Mouse (Mus musculus) heart, embryonic 16.5 days (tissue): ENCODE data around the gene Arhgap23. TPM values are rescaled to one million over a fixed set of nuclear protein-coding genes. Genes with fewer than 3 reads are reported as not detected.

Experiments
- ATAC-seq: fragments of 200-750 bp; cut with Nextera tagmentation; replicated peaks from 2 replicates; pipeline ENCODE4 v1.8.0; 2017; ENCODE audit warnings: moderate number of reproducible peaks; ENCODE audit not compliant: insufficient read depth, low FRiP score; ENCODE audit errors: extremely low read depth
- H3K27ac ChIP-seq: fragments of 300-500 bp; sonication (generic); 2 replicates; pipeline ENCODE4 v1.5.1; 2014; ENCODE audit warnings: mild to moderate bottlenecking, low read length, control low read depth, moderate library complexity
- H3K27me3 ChIP-seq: fragments of 300-500 bp; sonication (generic); 2 replicates; pipeline ENCODE4 v1.6.1; 2014; ENCODE audit warnings: low read length, mixed read lengths; ENCODE audit not compliant: control insufficient read depth, insufficient read depth
- H3K36me3 ChIP-seq: fragments of 300-500 bp; sonication (generic); 2 replicates; pipeline ENCODE4 v1.6.1; 2014; ENCODE audit not compliant: control insufficient read depth, insufficient read depth
- H3K4me1 ChIP-seq: fragments of 300-500 bp; sonication (generic); 2 replicates; pipeline ENCODE4 v1.6.1; 2014; ENCODE audit warnings: low read length, mixed read lengths; ENCODE audit not compliant: control insufficient read depth, insufficient read depth
- H3K4me2 ChIP-seq: fragments of 300-500 bp; sonication (generic); 2 replicates; pipeline ENCODE4 v1.6.1; 2014; ENCODE audit warnings: low read depth, mild to moderate bottlenecking, control low read depth, low read length
- H3K4me3 ChIP-seq: fragments of 300-500 bp; sonication (generic); 2 replicates; pipeline ENCODE4 v1.5.1; 2014; ENCODE audit warnings: mild to moderate bottlenecking, control low read depth, low read length
- H3K9ac ChIP-seq: fragments of 300-500 bp; sonication (generic); 2 replicates; pipeline ENCODE4 v1.6.1; 2014; ENCODE audit warnings: low read length, control low read depth
- H3K9me3 ChIP-seq: fragments of 300-500 bp; sonication (generic); replicated peaks from 2 replicates; pipeline ENCODE4 v1.6.1; 2016; ENCODE audit warnings: low read length; ENCODE audit not compliant: control insufficient read depth
- WGBS: fragments of 180-500 bp; shearing (Covaris S2); extraction: QIAGEN DNeasy Blood & Tissue Kit; methylation state at CpG from one replicate; pipeline ENCODE4 v1.1.7; 2014; 5-methylcytosine and 5-hydroxymethylcytosine counted together
- polyA plus RNA-seq: library from polyadenylated mRNA; unstranded; fragments of >200 nt; fragmentation: Nextera tagmentation; extraction: Ambion mirVana; gene quantifications from 2 replicates; pipeline ENCODE4 v1.2.1, GENCODE M21; 2015

Gene Arhgap23
- polyA plus RNA-seq, 1 experiment from 2014 or later, result 5.5 TPM

GRCm38 (mm10) chr11:97387811-97388210 is 27.5 kb upstream of the Arhgap23 start:
- WGBS, result 93% methylated on average over 2 of the region's 2 CpGs
- H3K36me3 ChIP-seq, result peaks cover 40% of the 10 kb centered on the region
- H3K9me3 ChIP-seq, result no peaks in the 10 kb centered on the region
- 0 out of 2 replicates have a peak, but pooled peaks cover 2% of the 10 kb centered on the region for H3K4me1 ChIP-seq
- H3K27me3 ChIP-seq, result no peaks in the 10 kb centered on the region
- H3K27ac ChIP-seq, result no peak overlapping the region
- no peak overlapping the region for H3K4me3 ChIP-seq
- no peak overlapping the region for H3K4me2 ChIP-seq
- no peak for ATAC-seq
- H3K9ac ChIP-seq, result no peak overlapping the region

- Histone ChIP-seq H3K9ac (no peak overlapping the region), H3K36me3 (peaks cover 31% of the 10 kb centered on the region), H3K4me3 (no peak overlapping the region), H3K27me3 (no peaks in the 10 kb centered on the region), H3K9me3 (no peaks in the 10 kb centered on the region), H3K4me2 (no peak overlapping the region), H3K27ac (no peak overlapping the region), H3K4me1 (0 out of 2 replicates have a peak, but pooled peaks cover 2% of the 10 kb centered on the region)
- ATAC-seq, result no peak
- 77% methylated on average over 8 of the region's 8 CpGs for WGBS
Measured at GRCm38 (mm10) chr11:97389127-97389526, 26.2 kb upstream of the Arhgap23 start.

- H3K4me1 ChIP-seq, result 0 out of 2 replicates have a peak, but pooled peaks cover 2% of the 10 kb centered on the region
- no peak overlapping the region for H3K4me3 ChIP-seq
- H3K27me3 ChIP-seq, result no peaks in the 10 kb centered on the region
- WGBS, result 54% methylated on average over 11 of the region's 11 CpGs
- no peak overlapping the region for H3K4me2 ChIP-seq
- peaks cover 31% of the 10 kb centered on the region for H3K36me3 ChIP-seq
- ATAC-seq, result no peak
- no peaks in the 10 kb centered on the region for H3K9me3 ChIP-seq
- H3K27ac ChIP-seq, result no peak overlapping the region
- H3K9ac ChIP-seq, result no peak overlapping the region
Measured at GRCm38 (mm10) chr11:97393658-97394057, 21.7 kb upstream of the Arhgap23 start.

GRCm38 (mm10) chr11:97394146-97394545 is 21.2 kb upstream of the Arhgap23 start:
- ATAC-seq, result peak; percentile 52
- Histone ChIP-seq H3K27me3 (no peaks in the 10 kb centered on the region), H3K4me1 (0 out of 2 replicates have a peak, but pooled peaks cover 2% of the 10 kb centered on the region), H3K9me3 (no peaks in the 10 kb centered on the region), H3K27ac (no peak overlapping the region), H3K9ac (no peak overlapping the region), H3K4me2 (no peak overlapping the region), H3K4me3 (no peak overlapping the region), H3K36me3 (peaks cover 29% of the 10 kb centered on the region)
- WGBS, result 57% methylated on average over 11 of the region's 11 CpGs

- Histone ChIP-seq H3K4me3 (no peak overlapping the region), H3K27me3 (no peaks in the 10 kb centered on the region; the same call in 1 of the 2 replicates), H3K9me3 (no peaks in the 10 kb centered on the region), H3K9ac (no peak overlapping the region), H3K36me3 (peaks cover 4% of the 10 kb centered on the region; the same call in 1 of the 2 replicates), H3K27ac (no peak overlapping the region), H3K4me2 (no peak overlapping the region), H3K4me1 (peaks cover 12% of the 10 kb centered on the region)
- WGBS, result 48% methylated on average over 2 of the region's 2 CpGs
- no peak for ATAC-seq
Measured at GRCm38 (mm10) chr11:97398506-97398905, 16.8 kb upstream of the Arhgap23 start.

GRCm38 (mm10) chr11:97399958-97400710 is 15.2 kb upstream of the Arhgap23 start:
- Histone ChIP-seq H3K9me3 (no peaks in the 10 kb centered on the region), H3K4me1 (peaks cover 19% of the 10 kb centered on the region), H3K27me3 (no peaks in the 10 kb centered on the region; the same call in 1 of the 2 replicates), H3K4me3 (peak overlapping the region; percentile 32), H3K4me2 (peak overlapping the region; percentile 62), H3K9ac (no peak overlapping the region), H3K36me3 (no peaks in the 10 kb centered on the region), H3K27ac (no peak overlapping the region)
- WGBS, result 4% methylated on average over 23 of the region's 23 CpGs
- peak; percentile 50 for ATAC-seq

GRCm38 (mm10) chr11:97401082-97401481 is 14.3 kb upstream of the Arhgap23 start:
- Histone ChIP-seq H3K4me3 (no peak overlapping the region), H3K9me3 (no peaks in the 10 kb centered on the region), H3K9ac (no peak overlapping the region), H3K4me1 (peaks cover 29% of the 10 kb centered on the region), H3K4me2 (no peak overlapping the region), H3K36me3 (no peaks in the 10 kb centered on the region), H3K27me3 (no peaks in the 10 kb centered on the region; the same call in 1 of the 2 replicates), H3K27ac (no peak overlapping the region)
- WGBS, result 9% methylated on average over 6 of the region's 6 CpGs
- ATAC-seq, result 0 out of 2 replicates have a peak, but pooled peaks have one; percentile 30

- Histone ChIP-seq H3K4me1 (peaks cover 37% of the 10 kb centered on the region), H3K36me3 (no peaks in the 10 kb centered on the region), H3K9me3 (no peaks in the 10 kb centered on the region), H3K4me3 (no peak overlapping the region), H3K4me2 (no peak overlapping the region), H3K9ac (no peak overlapping the region), H3K27me3 (no peaks in the 10 kb centered on the region; the same call in 1 of the 2 replicates), H3K27ac (no peak overlapping the region)
- WGBS, result 75% methylated on average over 3 of the region's 3 CpGs
- ATAC-seq, result no peak
Measured at GRCm38 (mm10) chr11:97401686-97402435, 13.5 kb upstream of the Arhgap23 start.

- Histone ChIP-seq H3K36me3 (no peaks in the 10 kb centered on the region), H3K9me3 (no peaks in the 10 kb centered on the region), H3K4me2 (no peak overlapping the region), H3K9ac (no peak overlapping the region), H3K27me3 (no peaks in the 10 kb centered on the region; the same call in 1 of the 2 replicates), H3K4me1 (peaks cover 45% of the 10 kb centered on the region), H3K4me3 (no peak overlapping the region), H3K27ac (no peak overlapping the region)
- ATAC-seq, result no peak
- whole genome bisulfite sequencing, result 19% methylated on average over 2 of the region's 2 CpGs
Measured at GRCm38 (mm10) chr11:97402746-97403145, 12.6 kb upstream of the Arhgap23 start.
